Mouse (Mus musculus) right cerebral cortex, adult 18-20 months (tissue): ENCODE data around the gene Zfp995.
"Not testable (repeated sequence)": the region's sequence is repeated elsewhere in the genome, so short reads cannot be mapped to it uniquely, and the experiment has no call there.

Source experiments
- DNase-seq: peaks from one replicate; pipeline ENCODE4 v3.0.0; 2022; ENCODE audit warnings: mixed read lengths

The Zfp995 gene

GRCm38 (mm10) chr17:21909456-21910052, at the start of gene Zfp995:
Gene Zfp995 (minus strand): TSS chr17:21909926.
- DNase-seq, result peak; percentile 76

- DNase-seq, result no peak
Measured at GRCm38 (mm10) chr17:21909039-21909438, 687 bp downstream of the Zfp995 start.

- DNase-seq, result no peak
Measured at GRCm38 (mm10) chr17:21871256-21871655, 38.5 kb downstream of the Zfp995 start.

- DNase-seq, result not testable (repeated sequence)
Measured at GRCm38 (mm10) chr17:21846322-21846582, 63.5 kb downstream of the Zfp995 start.

GRCm38 (mm10) chr17:21845545-21846321, 64.0 kb downstream of the Zfp995 start, which contains the start of gene Zfp820:
Gene Zfp820 (minus strand): TSS chr17:21845772.
- DNase-seq, result peak; percentile 13

GRCm38 (mm10) chr17:21838510-21838909, 71.2 kb downstream of the Zfp995 start:
- DNase-seq, result no peak
